Comparison of ENCODE assay signal across 13 mouse cellular contexts in the genomic region with DNA sequence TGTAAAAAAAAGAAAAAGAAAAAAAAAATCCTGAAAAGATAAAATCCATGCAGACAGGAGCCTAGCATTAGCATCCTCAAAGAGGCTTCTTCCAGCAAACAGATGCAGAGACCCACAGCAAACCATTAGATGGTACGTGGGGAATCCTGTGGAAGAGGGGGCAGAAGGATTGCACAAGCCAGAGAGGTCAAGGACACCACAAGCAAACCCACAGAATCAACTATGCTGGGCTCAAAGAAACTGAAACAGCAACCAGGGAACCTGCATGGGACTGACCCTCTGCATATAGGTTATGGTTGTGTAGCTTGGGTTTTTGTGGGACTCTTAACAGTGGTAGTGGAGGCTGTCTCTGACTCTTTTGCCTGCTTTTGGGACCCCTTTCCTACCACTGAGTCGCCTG.
"Had no signal": no experiment of that assay in that cellular context is flagged by ENCODE, and none has a peak within 500 bp of the region (broad histone marks: within the 10 kb centered on the region; RNA-seq: fewer than 3 reads in every experiment).

No protein-coding gene starts in this region.

- H3K9ac ChIP-seq: limb, embryonic 12.5 days; liver, embryonic 15.5 days; lung, embryonic 15.5 days; neural tube, embryonic 12.5 days had no signal

- H3K4me2 ChIP-seq: limb, embryonic 12.5 days; liver, embryonic 15.5 days; lung, embryonic 15.5 days; neural tube, embryonic 12.5 days had no signal

- DNase-seq: kidney, adult 8-10 months; kidney, postnatal 36 days; liver; midbrain, embryonic 14.5 days; right cerebral cortex, postnatal 4 days; thymus, postnatal 4 days had no signal

- H3K36me3 ChIP-seq: limb, embryonic 12.5 days; liver, embryonic 15.5 days; lung, embryonic 15.5 days; neural tube, embryonic 12.5 days had no signal

- H3K9me3 ChIP-seq: limb, embryonic 12.5 days; liver, embryonic 15.5 days; lung, embryonic 15.5 days; neural tube, embryonic 12.5 days had no signal

- H3K27ac ChIP-seq: kidney, postnatal 0 days; limb, embryonic 12.5 days; liver, embryonic 15.5 days; lung, embryonic 15.5 days; neural tube, embryonic 12.5 days; stomach, postnatal 0 days had no signal

- H3K27me3 ChIP-seq: limb, embryonic 12.5 days; liver, embryonic 15.5 days; lung, embryonic 15.5 days; neural tube, embryonic 12.5 days had no signal

- ATAC-seq: intestine, postnatal 0 days had no signal

- H3K4me1 ChIP-seq: limb, embryonic 12.5 days; lung, embryonic 15.5 days; neural tube, embryonic 12.5 days had no signal

- H3K4me3 ChIP-seq: limb, embryonic 12.5 days; liver, embryonic 15.5 days; lung, embryonic 15.5 days; neural tube, embryonic 12.5 days had no signal
